Mouse (Mus musculus) intestine, embryonic 16.5 days (tissue): ENCODE data around the gene Ptprd. TPM values are rescaled to one million over a fixed set of nuclear protein-coding genes. Genes with fewer than 3 reads are reported as not detected.

Source experiments
- ATAC-seq: fragments of 200-750 bp; cut with Nextera tagmentation; 2 replicates; pipeline ENCODE4 v1.8.0; 2017; ENCODE audit warnings: moderate TSS enrichment, moderate library complexity
- H3K27ac ChIP-seq: fragments of 300-500 bp; sonication (generic); 2 replicates; pipeline ENCODE4 v1.5.1; 2014; ENCODE audit warnings: mild to moderate bottlenecking, low read length
- H3K27me3 ChIP-seq: fragments of 300-500 bp; sonication (generic); replicated peaks from 2 replicates; pipeline ENCODE4 v1.6.1; 2014; ENCODE audit warnings: low read length, control low read depth, mixed read lengths; ENCODE audit not compliant: control insufficient read depth, insufficient read depth
- H3K36me3 ChIP-seq: fragments of 300-500 bp; sonication (generic); 2 replicates; pipeline ENCODE4 v1.6.1; 2014; ENCODE audit warnings: low read length, control low read depth; ENCODE audit not compliant: control insufficient read depth, insufficient read depth
- H3K4me1 ChIP-seq: fragments of 300-500 bp; sonication (generic); 2 replicates; pipeline ENCODE4 v1.6.1; 2014; ENCODE audit warnings: low read length, control low read depth, mixed read lengths; ENCODE audit not compliant: control insufficient read depth, insufficient read depth
- H3K4me2 ChIP-seq: fragments of 300-500 bp; sonication (generic); 2 replicates; pipeline ENCODE4 v1.6.1; 2014; ENCODE audit warnings: low read depth, low read length, control low read depth
- H3K4me3 ChIP-seq: fragments of 300-500 bp; sonication (generic); 2 replicates; pipeline ENCODE4 v1.5.1; 2014; ENCODE audit warnings: mild to moderate bottlenecking, low read length
- H3K9ac ChIP-seq: fragments of 300-500 bp; sonication (generic); 2 replicates; pipeline ENCODE4 v1.6.1; 2014; ENCODE audit warnings: low read depth, low read length
- H3K9me3 ChIP-seq: fragments of 300-500 bp; sonication (generic); 2 replicates; pipeline ENCODE4 v1.6.1; 2016; ENCODE audit warnings: low read length, control low read depth; ENCODE audit not compliant: control insufficient read depth
- WGBS: fragments of 180-500 bp; shearing (Covaris S2); extraction: QIAGEN DNeasy Blood & Tissue Kit; methylation state at CpG from one replicate; pipeline ENCODE4 v1.1.7; 2014; 5-methylcytosine and 5-hydroxymethylcytosine counted together
- polyA plus RNA-seq: library from polyadenylated mRNA; unstranded; fragments of >200 nt; fragmentation: Nextera tagmentation; extraction: Ambion mirVana; gene quantifications from 2 replicates; pipeline ENCODE4 v1.2.1, GENCODE M21; 2015

Ptprd gene
- polyA plus RNA-seq, 1 experiment from 2014 or later: 5.0 TPM

GRCm38 (mm10) chr4:77327198-77327597 is 884.6 kb downstream of the Ptprd start:
- H3K4me2 ChIP-seq: no peak overlapping the region
- no peak overlapping the region for H3K9ac ChIP-seq
- H3K4me3 ChIP-seq: no peak overlapping the region
- no peaks in the 10 kb centered on the region for H3K9me3 ChIP-seq
- ATAC-seq: no peak
- 78% methylated on average over 4 of the region's 4 CpGs for WGBS
- no peak overlapping the region for H3K27ac ChIP-seq
- no peaks in the 10 kb centered on the region for H3K4me1 ChIP-seq
- H3K36me3 ChIP-seq: no peaks in the 10 kb centered on the region
- no peaks in the 10 kb centered on the region for H3K27me3 ChIP-seq

GRCm38 (mm10) chr4:77317060-77317680 is 894.6 kb downstream of the Ptprd start:
- Histone ChIP-seq H3K9ac (no peak overlapping the region), H3K27me3 (no peaks in the 10 kb centered on the region), H3K9me3 (no peaks in the 10 kb centered on the region), H3K36me3 (no peaks in the 10 kb centered on the region), H3K4me1 (no peaks in the 10 kb centered on the region), H3K4me3 (no peak overlapping the region), H3K27ac (no peak overlapping the region), H3K4me2 (no peak overlapping the region)
- ATAC-seq: no peak
- WGBS: 44% methylated on average over 10 of the region's 10 CpGs

DNA sequence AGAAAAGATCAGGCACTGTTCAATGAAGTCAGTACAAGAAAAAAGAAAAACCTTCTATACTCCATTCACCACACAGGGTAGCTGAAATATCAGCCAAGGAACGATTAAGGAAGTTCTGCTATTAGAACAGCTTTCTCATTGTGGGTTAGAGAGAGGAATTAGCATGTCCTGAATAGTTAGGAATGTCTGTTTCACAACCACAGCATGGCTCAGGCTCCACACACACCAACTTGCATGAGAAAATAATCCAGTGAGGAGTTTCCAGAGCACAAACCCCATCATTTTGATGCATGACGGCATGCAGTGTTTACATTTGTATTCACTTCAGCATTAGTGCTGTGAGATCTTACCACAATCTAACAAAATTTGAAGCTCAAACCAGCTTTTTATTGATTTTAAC is 895.1 kb downstream of the Ptprd start:
- no peak overlapping the region for H3K4me2 ChIP-seq
- H3K36me3 ChIP-seq: no peaks in the 10 kb centered on the region
- H3K27ac ChIP-seq: no peak overlapping the region
- WGBS: 36% methylated on average over 2 of the region's 2 CpGs
- ATAC-seq: no peak
- H3K27me3 ChIP-seq: no peaks in the 10 kb centered on the region
- H3K4me3 ChIP-seq: no peak overlapping the region
- H3K9me3 ChIP-seq: no peaks in the 10 kb centered on the region
- H3K4me1 ChIP-seq: no peaks in the 10 kb centered on the region
- H3K9ac ChIP-seq: no peak overlapping the region

DNA sequence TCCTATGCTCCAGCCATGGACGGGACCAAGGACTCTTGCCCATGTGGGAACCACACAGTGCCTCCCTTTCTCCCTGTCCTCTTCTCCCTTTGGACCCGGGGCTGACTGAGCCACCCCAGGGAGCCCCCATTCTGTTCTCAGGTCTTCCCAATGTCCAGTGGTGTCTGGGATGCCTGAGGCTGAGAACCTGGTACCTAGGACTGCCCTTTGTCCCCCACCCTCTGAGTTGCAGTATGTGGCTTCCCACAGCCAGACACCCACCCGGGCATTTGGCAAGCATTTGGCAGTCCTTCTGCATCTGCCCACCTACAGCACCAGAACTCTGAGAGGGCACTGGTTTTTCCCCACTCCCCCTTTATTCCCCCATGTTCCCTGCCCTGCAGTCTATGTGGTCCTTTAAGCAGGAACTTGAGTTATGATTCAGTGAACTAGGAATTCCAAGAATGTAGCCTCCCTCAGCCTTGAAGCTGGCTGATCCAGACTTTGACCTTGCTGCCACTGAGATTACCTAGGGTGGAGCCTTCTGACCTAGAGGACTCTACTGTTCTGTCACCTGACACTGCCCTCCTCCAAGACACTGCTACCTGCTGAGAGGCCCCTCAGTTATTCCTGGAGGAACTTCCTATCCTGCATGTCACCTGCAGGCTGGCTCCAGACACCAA is 901.5 kb downstream of the Ptprd start:
- Histone ChIP-seq H3K4me2 (no peak overlapping the region), H3K4me1 (0 out of 2 replicates have a peak, but pooled peaks cover 3% of the 10 kb centered on the region), H3K9ac (no peak overlapping the region), H3K27me3 (no peaks in the 10 kb centered on the region), H3K36me3 (no peaks in the 10 kb centered on the region), H3K27ac (no peak overlapping the region; the same call in 1 of the 2 replicates), H3K9me3 (no peaks in the 10 kb centered on the region), H3K4me3 (no peak overlapping the region)
- 74% methylated on average over 3 of the region's 3 CpGs for WGBS
- ATAC-seq: peak; percentile 99

DNA sequence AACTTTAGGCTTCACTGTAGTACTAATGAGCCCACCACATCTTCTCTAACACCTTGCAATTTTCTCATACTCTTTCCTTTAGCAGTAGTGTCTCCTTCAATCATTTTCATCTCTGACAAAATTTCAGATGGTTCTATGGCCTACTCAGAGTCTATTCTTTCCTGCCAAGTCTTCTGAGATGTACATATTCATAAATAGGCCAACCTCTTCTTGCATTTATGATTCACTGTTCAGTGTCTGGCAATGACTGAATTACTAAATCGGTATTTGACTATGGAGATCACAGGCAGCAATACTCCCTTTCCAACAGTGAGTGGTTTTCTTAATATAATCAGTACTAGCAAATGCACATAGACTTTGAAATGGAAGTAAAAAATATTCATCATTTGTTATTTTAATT is 928.3 kb downstream of the Ptprd start:
- WGBS: 92% methylated on average over 1 of the region's 1 CpGs
- H3K4me2 ChIP-seq: no peak overlapping the region
- no peak overlapping the region for H3K9ac ChIP-seq
- no peaks in the 10 kb centered on the region for H3K4me1 ChIP-seq
- H3K27me3 ChIP-seq: no peaks in the 10 kb centered on the region
- no peak overlapping the region for H3K27ac ChIP-seq
- H3K4me3 ChIP-seq: no peak overlapping the region
- no peaks in the 10 kb centered on the region for H3K9me3 ChIP-seq
- no peak for ATAC-seq
- no peaks in the 10 kb centered on the region for H3K36me3 ChIP-seq

DNA sequence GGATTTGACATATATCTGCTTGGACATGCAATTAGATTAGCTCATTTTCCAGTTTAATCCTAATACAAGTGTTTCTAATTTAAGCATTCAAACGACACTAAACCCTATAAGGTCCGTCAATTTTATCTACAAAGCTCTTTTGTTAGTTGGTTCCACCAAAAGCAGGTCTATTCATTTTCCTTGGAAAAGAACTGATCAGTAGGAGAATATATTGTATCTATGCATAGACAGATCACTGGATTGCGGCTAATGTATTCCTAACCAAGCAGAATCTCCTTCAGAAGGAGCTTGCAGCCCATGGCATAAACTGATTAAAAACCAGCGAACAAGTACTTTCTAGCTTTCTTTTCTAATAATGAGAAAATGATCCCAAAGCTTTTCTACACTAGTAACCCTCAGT is 933.8 kb downstream of the Ptprd start:
- no peak overlapping the region for H3K27ac ChIP-seq
- no peaks in the 10 kb centered on the region for H3K27me3 ChIP-seq
- no peak overlapping the region for H3K4me2 ChIP-seq
- H3K4me3 ChIP-seq: no peak overlapping the region
- ATAC-seq: no peak
- H3K4me1 ChIP-seq: no peaks in the 10 kb centered on the region
- no peaks in the 10 kb centered on the region for H3K36me3 ChIP-seq
- WGBS: 74% methylated on average over 4 of the region's 4 CpGs
- H3K9ac ChIP-seq: no peak overlapping the region
- no peaks in the 10 kb centered on the region for H3K9me3 ChIP-seq

GRCm38 (mm10) chr4:77259972-77260290 is 951.8 kb downstream of the Ptprd start:
- no peak overlapping the region for H3K9ac ChIP-seq
- H3K4me2 ChIP-seq: no peak overlapping the region
- no peak overlapping the region for H3K4me3 ChIP-seq
- ATAC-seq: no peak
- H3K27me3 ChIP-seq: no peaks in the 10 kb centered on the region
- H3K36me3 ChIP-seq: no peaks in the 10 kb centered on the region
- no peak overlapping the region for H3K27ac ChIP-seq
- H3K4me1 ChIP-seq: no peaks in the 10 kb centered on the region
- no peaks in the 10 kb centered on the region for H3K9me3 ChIP-seq
- 57% methylated on average over 1 of the region's 1 CpGs for WGBS

DNA sequence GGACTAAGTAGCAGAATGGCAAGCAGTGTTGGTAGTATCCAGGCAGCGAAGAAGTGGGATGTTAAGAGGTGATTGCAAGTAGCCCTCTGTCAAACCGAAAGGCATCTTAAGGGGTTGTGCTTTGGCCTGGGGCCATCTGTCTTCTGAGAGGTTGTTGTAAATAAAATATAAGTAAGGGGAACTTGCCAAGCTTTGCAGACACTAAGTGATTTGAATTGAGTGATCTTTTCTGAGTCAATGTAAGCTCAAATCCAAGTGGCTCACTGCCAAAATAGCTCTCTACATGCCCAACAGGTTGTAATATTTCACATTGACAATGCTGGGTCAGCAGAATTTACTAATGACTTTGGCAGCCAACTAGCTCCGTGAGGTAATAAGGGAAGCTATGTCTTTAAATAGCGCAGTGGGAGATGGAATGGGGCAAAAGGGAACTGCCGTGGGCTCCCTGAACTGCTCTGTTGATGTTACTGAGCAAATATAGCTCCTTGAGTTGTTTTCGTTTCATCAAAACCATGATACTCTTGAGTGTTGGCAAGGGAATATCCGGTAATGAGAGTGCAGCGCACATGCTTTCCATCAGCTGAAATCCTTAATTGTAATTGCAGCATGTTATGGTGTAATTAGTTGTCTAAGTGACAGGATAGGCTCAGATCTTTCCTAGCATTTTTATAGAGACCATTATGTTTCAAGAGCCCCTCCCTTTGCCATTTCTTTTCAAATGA is 952.4 kb downstream of the Ptprd start:
- peak; percentile 58 for ATAC-seq
- Histone ChIP-seq H3K4me2 (no peak overlapping the region), H3K9ac (no peak overlapping the region), H3K27ac (no peak overlapping the region), H3K4me3 (no peak overlapping the region), H3K4me1 (no peaks in the 10 kb centered on the region), H3K27me3 (no peaks in the 10 kb centered on the region), H3K9me3 (no peaks in the 10 kb centered on the region), H3K36me3 (no peaks in the 10 kb centered on the region)
- 41% methylated on average over 8 of the region's 8 CpGs for WGBS

GRCm38 (mm10) chr4:77251188-77251587 is 960.6 kb downstream of the Ptprd start:
- H3K4me2 ChIP-seq: no peak overlapping the region
- no peak for ATAC-seq
- H3K27me3 ChIP-seq: no peaks in the 10 kb centered on the region
- no peaks in the 10 kb centered on the region for H3K4me1 ChIP-seq
- WGBS: 56% methylated on average over 4 of the region's 4 CpGs
- no peaks in the 10 kb centered on the region for H3K9me3 ChIP-seq
- no peak overlapping the region for H3K9ac ChIP-seq
- H3K27ac ChIP-seq: no peak overlapping the region
- H3K36me3 ChIP-seq: no peaks in the 10 kb centered on the region
- H3K4me3 ChIP-seq: no peak overlapping the region
